Mouse (Mus musculus): ENCODE measurements around the gene Stkld1.

DNA sequence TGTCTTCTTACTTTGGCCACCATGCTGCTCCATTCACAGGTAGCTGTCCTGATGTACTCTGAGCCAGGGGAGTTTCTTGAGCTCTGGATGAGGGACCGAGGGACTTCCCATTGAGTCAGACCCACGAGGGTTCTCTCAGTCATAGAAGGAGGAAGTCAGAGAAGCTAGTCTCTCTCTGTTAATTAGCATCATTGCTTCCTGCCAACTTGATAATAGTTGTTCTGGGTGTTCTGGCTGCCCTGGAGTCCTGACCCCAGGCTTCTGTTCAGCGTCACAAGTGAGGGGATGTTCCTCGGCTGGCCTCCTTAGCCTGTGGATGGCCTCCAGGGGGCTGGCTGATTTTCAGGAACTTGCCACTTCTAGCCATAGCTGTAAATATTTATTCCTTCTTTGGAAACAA, 40.1 kb downstream of the Stkld1 start:
- no peak for TF ChIP-seq MAX (IDR thresholded peaks at IDR 0.05)
- TF ChIP-seq CEBPB (IDR thresholded peaks at IDR 0.05; ENCODE audit: low read depth), result no peak
- no peak for TF ChIP-seq CTCF (IDR thresholded peaks at IDR 0.05; ENCODE audit: control insufficient read depth, insufficient read depth, insufficient read length)
